Mouse (Mus musculus) heart, embryonic 15.5 days (tissue): ENCODE measurements around the gene Isg20l2. TPM values are rescaled to one million over a fixed set of nuclear protein-coding genes. Genes with fewer than 3 reads are reported as not detected.
A peak's percentile ranks its signal among the peaks of the same experiment; 100 is the strongest.

ENCODE experiments used
- ATAC-seq: fragments of 200-750 bp; cut with Nextera tagmentation; replicated peaks from 2 replicates; pipeline ENCODE4 v1.8.0; 2017; ENCODE audit warnings: low read depth, moderate TSS enrichment; ENCODE audit not compliant: insufficient number of reproducible peaks, insufficient read depth, low FRiP score
- H3K27ac ChIP-seq: fragments of 300-500 bp; sonication (generic); 2 replicates; pipeline ENCODE4 v1.5.1; 2015; ENCODE audit warnings: mild to moderate bottlenecking, inconsistent platforms
- H3K27me3 ChIP-seq: fragments of 300-500 bp; sonication (generic); 2 replicates; pipeline ENCODE4 v1.6.1; 2015; ENCODE audit warnings: inconsistent platforms
- H3K36me3 ChIP-seq: fragments of 300-500 bp; sonication (generic); 2 replicates; pipeline ENCODE4 v1.6.1; 2015; ENCODE audit warnings: mild to moderate bottlenecking, inconsistent platforms
- H3K4me1 ChIP-seq: fragments of 300-500 bp; sonication (generic); replicated peaks from 2 replicates; pipeline ENCODE4 v1.6.1; 2015; ENCODE audit warnings: inconsistent platforms
- H3K4me2 ChIP-seq: fragments of 300-500 bp; sonication (generic); 2 replicates; pipeline ENCODE4 v1.6.1; 2015; ENCODE audit warnings: inconsistent platforms, mild to moderate bottlenecking, moderate library complexity
- H3K4me3 ChIP-seq: fragments of 300-500 bp; sonication (generic); 2 replicates; pipeline ENCODE4 v1.5.1; 2015; ENCODE audit warnings: mild to moderate bottlenecking, inconsistent platforms
- H3K9ac ChIP-seq: fragments of 300-500 bp; sonication (generic); 2 replicates; pipeline ENCODE4 v1.6.1; 2015; ENCODE audit warnings: mild to moderate bottlenecking, inconsistent platforms
- H3K9me3 ChIP-seq: fragments of 300-500 bp; sonication (generic); replicated peaks from 2 replicates; pipeline ENCODE4 v1.6.1; 2016; ENCODE audit warnings: inconsistent platforms
- WGBS: fragments of 180-500 bp; shearing (Covaris S2); methylation state at CpG from one replicate; pipeline ENCODE4 v1.1.7; 2015; ENCODE audit warnings: mixed read lengths; 5-methylcytosine and 5-hydroxymethylcytosine counted together
- polyA plus RNA-seq: library from polyadenylated mRNA; unstranded; fragments of >200 nt; fragmentation: Nextera tagmentation; extraction: Ambion mirVana; gene quantifications from 2 replicates; pipeline ENCODE4 v1.2.1, GENCODE M21; 2015

The Isg20l2 gene
- polyA plus RNA-seq, 1 experiment from 2014 or later = 23.9 TPM

DNA sequence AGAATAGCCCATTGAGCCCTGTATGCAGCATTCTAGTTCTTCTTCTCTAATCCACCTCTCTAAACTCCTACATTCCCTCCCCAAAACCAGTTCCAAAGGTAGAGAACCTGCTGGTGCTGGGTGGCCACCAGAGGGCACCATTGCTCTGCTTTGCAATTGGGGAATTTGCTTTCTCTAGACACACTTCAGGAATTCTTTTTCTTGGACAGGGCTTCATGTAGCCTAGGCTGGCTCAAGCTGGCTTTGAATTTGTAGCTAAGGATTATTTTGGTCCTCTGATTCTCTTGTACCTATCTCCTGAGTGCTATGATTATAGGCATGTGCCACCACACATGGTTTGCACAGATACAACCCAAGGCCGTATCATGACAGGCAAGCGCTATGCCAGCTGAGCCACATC is 5.7 kb downstream of the Isg20l2 start:
- no peaks in the 10 kb centered on the region for H3K9me3 ChIP-seq
- no peaks in the 10 kb centered on the region for H3K27me3 ChIP-seq
- peaks cover 21% of the 10 kb centered on the region for H3K4me1 ChIP-seq
- no peak overlapping the region for H3K9ac ChIP-seq
- no peak overlapping the region for H3K4me3 ChIP-seq
- no peak; the same call in 1 of the 2 replicates for ATAC-seq
- H3K4me2 ChIP-seq = no peak overlapping the region
- peaks cover 70% of the 10 kb centered on the region for H3K36me3 ChIP-seq
- no peak overlapping the region for H3K27ac ChIP-seq
- 96% methylated on average over 2 of the region's 2 CpGs for WGBS

DNA sequence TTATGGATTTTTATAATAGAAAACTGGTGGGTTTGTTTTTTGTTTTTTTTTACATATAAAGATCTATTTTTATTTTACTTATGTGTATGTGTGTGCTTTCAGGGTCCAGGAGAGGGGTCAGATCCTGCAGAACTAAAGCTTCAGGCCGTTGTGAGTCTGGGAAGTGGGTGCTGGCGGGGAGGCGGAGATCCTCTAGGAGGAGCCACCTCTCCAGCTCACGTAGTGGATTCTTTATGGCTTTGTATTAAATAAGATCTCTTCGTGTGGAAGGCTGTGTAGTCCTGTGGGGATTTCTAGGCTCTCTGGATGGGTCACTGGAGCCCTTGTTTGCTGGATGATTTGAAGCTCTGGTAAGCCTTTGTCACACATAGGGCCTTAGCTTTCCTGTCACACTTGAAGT is 10.5 kb downstream of the Isg20l2 start:
- Histone ChIP-seq H3K9ac (no peak overlapping the region), H3K4me2 (no peak overlapping the region), H3K4me1 (peaks cover 9% of the 10 kb centered on the region; the same call in 1 of the 2 replicates), H3K4me3 (no peak overlapping the region), H3K27me3 (peaks cover 5% of the 10 kb centered on the region; the same call in 1 of the 2 replicates), H3K27ac (no peak overlapping the region), H3K9me3 (no peaks in the 10 kb centered on the region), H3K36me3 (peaks cover 57% of the 10 kb centered on the region)
- ATAC-seq = no peak
- 68% methylated on average over 5 of the region's 5 CpGs for WGBS

DNA sequence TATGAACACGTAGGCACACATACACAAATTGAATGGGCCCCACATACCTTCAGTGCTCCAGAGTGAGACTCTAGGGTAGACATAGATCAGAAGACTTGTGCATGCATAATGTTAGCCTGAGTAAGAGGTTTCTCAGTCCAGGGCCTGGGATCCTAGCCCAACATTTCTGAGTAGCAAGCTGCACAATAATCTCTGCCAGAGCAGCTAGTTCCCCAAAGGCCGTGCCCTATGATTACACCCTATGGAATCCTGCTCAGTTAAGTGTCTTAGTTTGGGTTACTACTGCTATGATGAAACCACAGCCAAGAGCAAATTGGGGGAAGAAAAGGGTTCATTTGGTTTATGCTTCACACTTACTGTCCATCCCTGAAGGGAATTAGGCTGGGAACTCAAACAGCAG is 12.4 kb downstream of the Isg20l2 start:
- Histone ChIP-seq H3K9me3 (no peaks in the 10 kb centered on the region), H3K4me1 (peaks cover 16% of the 10 kb centered on the region), H3K4me3 (no peak overlapping the region), H3K4me2 (no peak overlapping the region), H3K9ac (no peak overlapping the region), H3K27me3 (peaks cover 24% of the 10 kb centered on the region), H3K36me3 (peaks cover 47% of the 10 kb centered on the region), H3K27ac (no peak overlapping the region)
- 90% methylated on average over 2 of the region's 2 CpGs for WGBS
- ATAC-seq = no peak

DNA sequence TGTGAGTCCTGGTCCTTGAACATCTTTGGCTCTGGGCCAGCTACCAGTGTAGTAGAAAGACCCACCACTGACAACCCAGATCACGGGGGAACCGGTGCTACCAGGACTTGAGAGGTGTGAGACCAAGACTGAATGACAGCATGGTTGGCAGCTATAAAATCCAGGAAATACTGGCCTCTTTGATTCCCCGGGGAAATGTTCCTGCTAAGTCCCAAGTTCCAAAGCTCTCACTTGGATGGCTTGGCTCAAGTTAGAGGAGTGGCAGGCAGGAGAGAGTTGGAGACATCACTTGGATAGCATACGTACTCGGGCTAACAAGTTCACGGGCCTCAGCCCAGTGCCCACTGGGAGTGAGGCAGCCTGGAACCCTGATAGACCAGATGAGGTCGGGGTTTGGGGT is 13.5 kb downstream of the Isg20l2 start:
- Histone ChIP-seq H3K9ac (no peak overlapping the region), H3K36me3 (peaks cover 36% of the 10 kb centered on the region), H3K27ac (no peak overlapping the region), H3K4me3 (no peak overlapping the region), H3K4me2 (no peak overlapping the region), H3K27me3 (peaks cover 35% of the 10 kb centered on the region), H3K9me3 (no peaks in the 10 kb centered on the region), H3K4me1 (peaks cover 27% of the 10 kb centered on the region)
- no peak for ATAC-seq
- WGBS = 69% methylated on average over 7 of the region's 7 CpGs

DNA sequence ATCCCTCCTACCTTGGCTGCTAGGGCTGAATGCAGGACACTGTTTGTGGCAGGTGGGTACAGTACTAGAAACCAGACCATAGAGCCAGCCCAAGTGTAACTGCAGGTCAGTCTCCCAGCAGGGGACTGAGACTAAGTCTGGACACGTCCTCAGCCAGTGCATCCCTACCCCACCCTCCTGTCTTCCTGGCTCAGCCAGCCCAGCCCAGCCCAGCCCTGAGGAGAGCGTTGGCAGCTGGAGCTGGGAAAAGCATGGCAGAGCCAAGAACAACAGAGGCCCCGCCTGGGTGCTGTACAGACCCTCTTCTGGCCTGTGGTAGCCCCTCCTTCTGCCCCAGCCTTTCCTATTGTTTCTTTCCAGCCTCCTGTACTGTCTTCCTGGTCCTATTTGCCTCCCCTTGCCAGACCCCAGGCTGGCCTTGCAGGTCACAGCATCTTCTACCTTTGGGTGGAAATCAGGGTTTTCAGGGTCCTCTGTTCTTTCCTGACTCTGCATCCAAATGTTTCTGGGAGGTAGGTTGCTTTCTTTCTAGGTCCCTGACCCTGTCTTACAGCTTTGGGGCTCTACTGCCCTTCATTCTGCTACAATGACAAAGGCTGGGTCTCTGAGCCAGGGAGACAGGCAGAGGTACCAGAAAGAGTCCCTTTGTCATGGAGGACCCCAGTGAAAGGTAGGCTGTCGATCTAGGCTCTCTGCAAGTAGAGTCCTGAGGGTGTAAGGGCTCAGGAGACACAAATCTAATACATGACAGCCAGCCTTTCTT is 14.9 kb downstream of the Isg20l2 start:
- H3K27ac ChIP-seq = peak overlapping the region; percentile 17; the same call in 1 of the 2 replicates
- no peaks in the 10 kb centered on the region for H3K9me3 ChIP-seq
- WGBS = 29% methylated on average over 4 of the region's 4 CpGs
- peaks cover 22% of the 10 kb centered on the region for H3K36me3 ChIP-seq
- no peak overlapping the region for H3K9ac ChIP-seq
- peaks cover 36% of the 10 kb centered on the region for H3K4me1 ChIP-seq
- peaks cover 48% of the 10 kb centered on the region for H3K27me3 ChIP-seq
- no peak overlapping the region for H3K4me2 ChIP-seq
- ATAC-seq = peak; percentile 79
- H3K4me3 ChIP-seq = no peak overlapping the region

DNA sequence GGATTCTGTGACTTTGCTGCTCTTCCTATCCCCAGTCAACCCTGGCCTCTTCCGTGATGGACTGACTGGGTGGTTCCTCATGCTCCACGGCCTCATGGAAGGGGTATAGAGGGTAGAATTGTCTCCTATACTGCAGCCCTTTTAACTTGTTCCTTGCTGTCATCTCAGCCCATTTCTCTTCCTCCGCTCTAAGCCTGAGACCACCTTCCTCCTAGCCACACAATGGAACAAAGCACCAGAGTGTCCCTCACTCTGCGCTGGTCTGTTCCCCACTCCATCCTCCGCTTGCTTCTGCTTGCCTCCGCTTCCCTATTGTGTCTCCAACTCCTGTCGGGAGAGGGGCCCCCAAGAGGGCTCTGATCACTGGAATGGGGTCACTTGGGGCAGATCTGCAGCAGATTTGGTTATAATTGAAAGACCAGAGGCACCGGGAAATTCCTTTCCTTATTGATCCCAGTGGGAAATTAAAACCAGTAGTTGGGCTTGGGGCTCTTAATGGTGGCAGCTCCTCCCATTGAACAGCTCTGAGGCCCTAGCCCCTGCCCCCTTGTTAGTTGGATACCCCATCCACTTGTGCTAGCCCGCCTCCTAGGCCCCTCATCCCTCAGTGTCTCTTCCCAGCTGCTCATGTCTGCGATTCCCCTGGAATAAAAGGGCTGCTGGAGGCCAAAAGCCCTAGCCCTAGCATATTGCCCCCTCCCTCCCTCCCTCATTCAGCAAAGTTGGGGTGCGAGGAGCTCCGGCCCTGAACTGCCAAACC is 15.8 kb downstream of the Isg20l2 start:
- no peak for ATAC-seq

DNA sequence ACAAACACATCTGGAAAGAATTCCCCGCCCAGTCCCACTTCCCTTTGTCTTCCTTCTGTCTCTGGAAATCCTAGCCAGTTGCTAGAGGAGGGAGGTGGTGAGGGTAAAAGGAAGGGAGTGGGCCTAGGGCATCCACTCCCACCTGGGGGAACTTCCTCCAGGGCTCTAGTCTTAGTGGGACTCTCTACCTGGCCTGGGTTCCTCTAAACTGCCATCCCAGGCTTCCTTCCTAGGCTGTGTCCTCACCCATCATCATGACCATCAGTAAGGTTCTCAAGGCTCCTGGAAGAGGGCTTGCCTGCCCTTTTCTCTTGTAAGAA is 16.4 kb downstream of the Isg20l2 start:
- WGBS = 20% methylated on average over 1 of the region's 1 CpGs
- Histone ChIP-seq H3K4me2 (no peak overlapping the region), H3K9me3 (no peaks in the 10 kb centered on the region), H3K27ac (no peak overlapping the region), H3K4me1 (peaks cover 36% of the 10 kb centered on the region), H3K27me3 (peaks cover 62% of the 10 kb centered on the region), H3K4me3 (no peak overlapping the region), H3K9ac (no peak overlapping the region), H3K36me3 (peaks cover 8% of the 10 kb centered on the region)
- no peak for ATAC-seq

More for the DNA sequence above, 15.8 kb downstream of the Isg20l2 start:
- H3K27ac ChIP-seq = no peak overlapping the region
- 42% methylated on average over 12 of the region's 12 CpGs for WGBS
- H3K36me3 ChIP-seq = peaks cover 14% of the 10 kb centered on the region
- peaks cover 57% of the 10 kb centered on the region for H3K27me3 ChIP-seq
- H3K4me2 ChIP-seq = no peak overlapping the region
- no peaks in the 10 kb centered on the region for H3K9me3 ChIP-seq
- no peak overlapping the region for H3K4me3 ChIP-seq
- H3K9ac ChIP-seq = no peak overlapping the region
- peaks cover 36% of the 10 kb centered on the region for H3K4me1 ChIP-seq

DNA sequence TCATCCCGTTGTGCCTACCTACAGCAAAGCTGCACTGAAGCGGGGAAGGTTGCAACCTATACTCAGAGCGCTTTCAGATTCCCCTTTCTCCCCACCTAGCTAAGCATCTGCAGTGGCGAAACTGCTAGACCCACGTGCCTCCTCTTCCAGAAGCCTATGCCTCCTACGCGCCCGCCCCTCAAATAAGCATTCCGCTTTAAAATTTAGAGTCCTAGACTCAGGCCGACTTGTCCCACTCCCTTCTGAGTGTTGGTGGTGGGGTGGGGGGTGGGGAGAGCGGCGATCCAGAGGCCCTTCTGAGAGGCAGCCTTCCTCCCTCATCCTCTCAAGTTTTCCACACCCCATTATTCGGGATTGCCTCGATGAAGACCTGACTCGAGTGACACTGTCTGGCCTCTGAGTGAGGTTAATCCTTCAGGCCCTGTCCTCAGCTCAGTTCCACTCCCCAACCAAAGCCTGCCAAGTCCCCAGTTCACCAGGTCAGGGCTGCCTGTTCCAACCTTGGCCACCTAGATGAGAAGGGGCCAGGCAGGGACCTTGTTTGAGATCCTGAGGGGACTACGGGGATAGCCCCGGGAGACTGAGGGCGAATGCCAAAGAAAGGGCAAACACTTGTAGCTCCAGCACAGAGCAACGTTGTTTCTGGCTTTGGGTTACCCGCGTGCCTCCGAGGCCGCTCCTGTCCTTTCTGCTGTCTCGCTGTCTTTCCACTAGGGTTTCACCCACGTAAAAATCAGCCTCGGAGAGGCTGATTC is 17.1 kb downstream of the Isg20l2 start:
- 0 out of 2 replicates have a peak, but pooled peaks cover 4% of the 10 kb centered on the region for H3K36me3 ChIP-seq
- peaks cover 42% of the 10 kb centered on the region for H3K4me1 ChIP-seq
- H3K9ac ChIP-seq = peak overlapping the region; percentile 41
- no peak for ATAC-seq
- H3K9me3 ChIP-seq = no peaks in the 10 kb centered on the region
- 7% methylated on average over 26 of the region's 26 CpGs for WGBS
- H3K4me2 ChIP-seq = peak overlapping the region; percentile 64
- peaks cover 69% of the 10 kb centered on the region for H3K27me3 ChIP-seq
- H3K27ac ChIP-seq = no peak overlapping the region
- H3K4me3 ChIP-seq = peak overlapping the region; percentile 39

DNA sequence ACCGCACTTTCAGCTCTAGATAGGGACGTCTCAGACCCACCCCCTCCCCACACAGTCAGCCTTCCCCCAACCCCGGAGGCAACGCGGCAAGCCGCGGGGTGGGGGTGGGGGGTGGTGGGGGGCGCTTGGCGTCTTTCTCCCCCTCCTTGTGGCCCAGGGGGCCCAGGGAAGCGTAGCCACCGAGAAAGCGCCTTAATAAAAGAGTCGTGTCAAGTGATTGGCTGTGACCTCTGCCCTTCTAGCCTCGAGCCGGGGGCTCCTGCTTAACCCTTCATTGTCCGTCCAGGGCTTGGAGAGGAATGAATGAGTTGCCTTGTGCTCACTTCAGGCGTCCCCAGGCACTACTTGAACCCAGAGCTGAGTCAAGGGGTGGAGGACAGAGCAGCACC is 17.7 kb downstream of the Isg20l2 start:
- Histone ChIP-seq H3K27ac (no peak overlapping the region), H3K9me3 (no peaks in the 10 kb centered on the region), H3K36me3 (no peaks in the 10 kb centered on the region), H3K4me1 (peaks cover 48% of the 10 kb centered on the region), H3K9ac (peak overlapping the region; percentile 41), H3K4me3 (peak overlapping the region; percentile 39), H3K27me3 (peaks cover 74% of the 10 kb centered on the region), H3K4me2 (peak overlapping the region; percentile 64)
- no peak for ATAC-seq
- 1% methylated on average over 15 of the region's 17 CpGs for WGBS

DNA sequence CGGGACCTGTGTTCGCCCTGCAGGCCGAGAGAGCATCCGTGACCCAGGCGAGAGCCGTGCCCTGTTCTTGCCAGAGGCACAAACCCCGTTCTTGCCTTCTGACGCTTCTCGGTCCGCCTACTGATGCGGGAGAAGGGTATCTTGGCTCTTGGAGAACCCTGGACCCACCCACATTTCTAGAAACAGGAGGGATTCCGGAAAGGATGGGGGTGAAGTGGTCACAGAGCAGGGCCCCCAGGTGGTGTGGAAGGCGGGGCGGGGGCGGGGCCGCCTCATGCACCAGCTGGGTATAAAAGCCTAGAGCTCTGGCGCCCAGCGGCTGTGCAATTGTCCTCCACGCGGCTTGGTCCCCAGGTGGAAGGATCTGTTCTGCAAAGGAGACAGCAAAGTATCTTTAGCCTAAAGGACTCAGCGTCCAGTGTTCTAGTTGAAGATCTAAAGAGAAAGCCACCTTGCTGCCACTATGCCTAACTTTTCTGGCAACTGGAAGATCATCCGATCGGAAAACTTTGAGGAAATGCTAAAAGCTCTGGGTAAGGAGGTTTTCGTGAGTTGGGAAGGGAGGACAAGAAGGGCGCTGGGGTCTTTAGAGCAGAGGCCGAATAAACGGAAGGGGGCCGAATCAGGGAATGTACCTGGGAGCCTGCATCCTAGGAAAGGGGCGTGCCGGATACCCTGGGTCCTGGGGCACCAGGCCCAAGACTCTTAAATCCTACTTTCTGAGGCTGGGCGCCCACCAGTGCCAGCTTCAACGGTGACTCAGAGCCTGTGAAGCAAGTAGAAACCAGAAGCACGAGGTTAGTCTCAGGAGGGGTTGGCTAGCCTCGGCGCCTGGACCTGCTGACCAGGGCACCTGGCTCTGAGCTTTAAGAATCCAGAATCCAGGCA is 18.5 kb downstream of the Isg20l2 start, which contains the start of gene Crabp2:
TSS of gene Crabp2 (plus strand) at position 289 of the 888 bp plus-strand sequence.
- H3K36me3 ChIP-seq = no peaks in the 10 kb centered on the region
- WGBS = 5% methylated on average over 35 of the region's 35 CpGs
- peak within 1 kb of the TSS; percentile 39 for H3K4me3 ChIP-seq
- peak within 1 kb of the TSS; percentile 64 for H3K4me2 ChIP-seq
- H3K9ac ChIP-seq = peak within 1 kb of the TSS; percentile 41
- H3K4me1 ChIP-seq = peaks cover 50% of the 10 kb centered on the region
- ATAC-seq = no peak
- H3K27me3 ChIP-seq = peaks cover 80% of the 10 kb centered on the region
- H3K27ac ChIP-seq = no peak within 1 kb of the TSS
- no peaks in the 10 kb centered on the region for H3K9me3 ChIP-seq
